Mouse (Mus musculus) ES-CJ7 (cell line): ENCODE measurements around the gene Cd5.

Source experiments
- DNase-seq: peaks from one replicate; pipeline ENCODE4 v3.0.0; 2011; ENCODE audit warnings: low read depth, low spot score

Gene Cd5

GRCm38 (mm10) chr19:10729889-10730288 lies 8.9 kb downstream of the Cd5 start:
- DNase-seq, result no peak

- no peak for DNase-seq
Measured at GRCm38 (mm10) chr19:10724629-10725363, 14.0 kb downstream of the Cd5 start.

- peak; percentile 75 for DNase-seq
Measured at GRCm38 (mm10) chr19:10723649-10724048, 15.2 kb downstream of the Cd5 start.

GRCm38 (mm10) chr19:10723084-10723483 lies 15.7 kb downstream of the Cd5 start:
- no peak for DNase-seq

- no peak for DNase-seq
Measured at GRCm38 (mm10) chr19:10721064-10721463, 17.7 kb downstream of the Cd5 start.

GRCm38 (mm10) chr19:10720524-10720923 lies 18.3 kb downstream of the Cd5 start:
- no peak for DNase-seq

- DNase-seq, result no peak
Measured at GRCm38 (mm10) chr19:10719751-10720150, 19.1 kb downstream of the Cd5 start.

GRCm38 (mm10) chr19:10718251-10718775 lies 20.5 kb downstream of the Cd5 start:
- no peak for DNase-seq

- no peak for DNase-seq
Measured at GRCm38 (mm10) chr19:10715476-10715875, 23.3 kb downstream of the Cd5 start.

- peak; percentile 80 for DNase-seq
Measured at GRCm38 (mm10) chr19:10714682-10715475, 23.9 kb downstream of the Cd5 start.

- DNase-seq, result no peak
Measured at GRCm38 (mm10) chr19:10714168-10714567, 24.6 kb downstream of the Cd5 start.

- no peak for DNase-seq
Measured at GRCm38 (mm10) chr19:10713551-10713950, 25.3 kb downstream of the Cd5 start.

- no peak for DNase-seq
Measured at GRCm38 (mm10) chr19:10712646-10713045, 26.2 kb downstream of the Cd5 start.

- DNase-seq, result no peak
Measured at GRCm38 (mm10) chr19:10712194-10712593, 26.6 kb downstream of the Cd5 start.

- DNase-seq, result no peak
Measured at GRCm38 (mm10) chr19:10710751-10711150, 28.1 kb downstream of the Cd5 start.

- peak; percentile 56 for DNase-seq
Measured at GRCm38 (mm10) chr19:10710088-10710511, 28.7 kb downstream of the Cd5 start.

GRCm38 (mm10) chr19:10709360-10710087 lies 29.3 kb downstream of the Cd5 start:
- peak; percentile 80 for DNase-seq

- DNase-seq, result no peak
Measured at GRCm38 (mm10) chr19:10708900-10709299, 29.9 kb downstream of the Cd5 start.

GRCm38 (mm10) chr19:10707881-10708280 lies 30.9 kb downstream of the Cd5 start:
- no peak for DNase-seq

- DNase-seq, result no peak
Measured at GRCm38 (mm10) chr19:10707087-10707875, 31.5 kb downstream of the Cd5 start.

- no peak for DNase-seq
Measured at GRCm38 (mm10) chr19:10703470-10703869, 35.3 kb downstream of the Cd5 start.
